Mouse (Mus musculus) bone marrow macrophage, adult 2 months (primary cell): ENCODE measurements around the gene Gm3015. TPM values are rescaled to one million over a fixed set of nuclear protein-coding genes. Genes with fewer than 3 reads are reported as not detected.
"Not testable (repeated sequence)": the region's sequence is repeated elsewhere in the genome, so short reads cannot be mapped to it uniquely, and the experiment has no call there.

Experiments used
- H3K27ac ChIP-seq: 2 replicates; pipeline ENCODE4 v1.5.1; 2012; ENCODE audit warnings: low read depth, low read length; ENCODE audit not compliant: insufficient read depth
- H3K4me1 ChIP-seq: 2 replicates; pipeline ENCODE4 v1.6.1; 2012; ENCODE audit warnings: low read length; ENCODE audit not compliant: control insufficient read depth, insufficient read depth
- H3K4me3 ChIP-seq: 2 replicates; pipeline ENCODE4 v1.5.1; 2012; ENCODE audit warnings: mild to moderate bottlenecking, low read length, moderate library complexity; ENCODE audit not compliant: insufficient read depth
- polyA plus RNA-seq: library from polyadenylated mRNA; stranded (reverse); fragments of >200 nt; gene quantifications from 2 replicates; pipeline ENCODE4 v1.2.4, GENCODE M21; 2012; ENCODE audit not compliant: missing spikeins, insufficient read depth, insufficient read length

Gm3015 gene
- not detected in 2 replicates for polyA plus RNA-seq

GRCm38 (mm10) chr14:42768721-42769120, at the start of gene Gm3015:
Gene Gm3015, minus strand, starts transcription at chr14:42768821.
- H3K4me3 ChIP-seq, H3K4me1 ChIP-seq: not testable (repeated sequence)

GRCm38 (mm10) chr14:42797887-42798286, 29.3 kb upstream of the Gm3015 start, which contains the start of gene Gm10377:
Gene Gm10377, minus strand, starts transcription at chr14:42797987.
- H3K4me1 ChIP-seq, H3K4me3 ChIP-seq, H3K27ac ChIP-seq: not testable (repeated sequence)

More at GRCm38 (mm10) chr14:42768721-42769120, at the start of gene Gm3015:
- not testable (repeated sequence) for H3K27ac ChIP-seq

Other genes starting within 250 kb of the Gm3015 start
- gene Gm8024, start 244.5 kb downstream of the Gm3015 start, polyA plus RNA-seq: not detected in 2 replicates
- gene Gm17124, start 168.9 kb downstream of the Gm3015 start, polyA plus RNA-seq: not detected in 2 replicates
- gene Gm3633, start 126.9 kb downstream of the Gm3015 start, polyA plus RNA-seq: not detected in 2 replicates
- not detected in 2 replicates for gene Gm10378, start 112.9 kb downstream of the Gm3015 start, polyA plus RNA-seq
- not detected in 2 replicates for gene Gm10377, start 29.2 kb upstream of the Gm3015 start, polyA plus RNA-seq
- not detected in 2 replicates for gene Gm21977, start 84.7 kb upstream of the Gm3015 start, polyA plus RNA-seq
- gene Gm8082, start 224.8 kb upstream of the Gm3015 start, polyA plus RNA-seq: not detected in 2 replicates
- gene Gm10376, start 246.8 kb upstream of the Gm3015 start, polyA plus RNA-seq: not detected in 2 replicates